Mouse (Mus musculus) urinary bladder, postnatal 10 days (tissue): ENCODE data around the gene Akap12.

Experiments used
- DNase-seq: peaks from one replicate; pipeline ENCODE4 v3.0.0; 2022; ENCODE audit warnings: low spot score

The Akap12 gene

GRCm38 (mm10) chr10:4266041-4266930 is at the start of gene Akap12:
TSS of gene Akap12 (plus strand) at chr10:4266380.
- no peak for DNase-seq

GRCm38 (mm10) chr10:4230563-4231359 is 35.4 kb upstream of the Akap12 start:
- no peak for DNase-seq

GRCm38 (mm10) chr10:4233102-4233501 is 33.1 kb upstream of the Akap12 start:
- DNase-seq = no peak

- DNase-seq = no peak
Measured at GRCm38 (mm10) chr10:4239794-4240574, 26.2 kb upstream of the Akap12 start.

- DNase-seq = no peak
Measured at GRCm38 (mm10) chr10:4243591-4244300, 22.4 kb upstream of the Akap12 start.

- no peak for DNase-seq
Measured at GRCm38 (mm10) chr10:4245812-4246211, 20.4 kb upstream of the Akap12 start.

- no peak for DNase-seq
Measured at GRCm38 (mm10) chr10:4246407-4246806, 19.8 kb upstream of the Akap12 start.

GRCm38 (mm10) chr10:4249235-4249845 is 16.8 kb upstream of the Akap12 start:
- no peak for DNase-seq

GRCm38 (mm10) chr10:4250681-4251080 is 15.5 kb upstream of the Akap12 start:
- DNase-seq = no peak

- DNase-seq = no peak
Measured at GRCm38 (mm10) chr10:4253613-4254012, 12.6 kb upstream of the Akap12 start.

- no peak for DNase-seq
Measured at GRCm38 (mm10) chr10:4254459-4254858, 11.7 kb upstream of the Akap12 start.

- DNase-seq = no peak
Measured at GRCm38 (mm10) chr10:4260925-4261324, 5.3 kb upstream of the Akap12 start.

- DNase-seq = no peak
Measured at GRCm38 (mm10) chr10:4261359-4261952, 4.7 kb upstream of the Akap12 start.

GRCm38 (mm10) chr10:4265641-4266040 is 539 bp upstream of the Akap12 start:
- no peak for DNase-seq

GRCm38 (mm10) chr10:4266931-4267310 is 741 bp downstream of the Akap12 start:
- no peak for DNase-seq

GRCm38 (mm10) chr10:4267481-4267880 is 1.3 kb downstream of the Akap12 start:
- DNase-seq = no peak

GRCm38 (mm10) chr10:4268140-4268539 is 2.0 kb downstream of the Akap12 start:
- DNase-seq = no peak

- DNase-seq = no peak
Measured at GRCm38 (mm10) chr10:4275572-4275971, 9.4 kb downstream of the Akap12 start.

- no peak for DNase-seq
Measured at GRCm38 (mm10) chr10:4276081-4276480, 9.9 kb downstream of the Akap12 start.

- no peak for DNase-seq
Measured at GRCm38 (mm10) chr10:4278041-4278440, 11.9 kb downstream of the Akap12 start.

GRCm38 (mm10) chr10:4282395-4282794 is 16.2 kb downstream of the Akap12 start:
- no peak for DNase-seq
